Mouse (Mus musculus): ENCODE measurements around the gene Pi16. TPM values are rescaled to one million over a fixed set of nuclear protein-coding genes. Genes with fewer than 3 reads are reported as not detected.

The Pi16 gene
- polyA plus RNA-seq, 1 experiment from 2014 or later, result 1.3 TPM

DNA sequence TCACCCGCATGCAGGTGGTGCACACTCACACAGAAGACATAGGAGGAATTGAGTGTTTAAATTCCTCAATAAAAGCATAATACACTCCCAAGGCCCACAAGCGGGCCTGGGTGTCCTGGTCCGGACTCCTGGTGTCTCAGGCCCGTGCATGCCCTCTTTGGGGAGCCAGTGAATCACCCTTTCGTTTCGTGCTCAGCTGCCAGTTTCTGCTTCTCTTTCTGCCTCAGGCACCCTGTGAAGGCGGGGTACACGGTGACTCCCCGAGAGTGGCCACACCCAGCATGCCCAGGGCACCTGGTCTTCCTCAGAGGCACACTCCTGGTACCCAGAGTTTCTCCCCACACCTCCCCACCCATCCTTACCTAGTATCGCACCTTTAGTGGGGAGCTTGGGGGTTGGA is 58.4 kb downstream of the Pi16 start:
- H3K4me2 ChIP-seq, result no peak overlapping the region
- H3K27me3 ChIP-seq, result no peaks in the 10 kb centered on the region
- no peaks in the 10 kb centered on the region for H3K4me1 ChIP-seq (replicated peaks)
- H3K4me3 ChIP-seq, result no peak overlapping the region
- no peaks in the 10 kb centered on the region for H3K9me3 ChIP-seq
- H3K36me3 ChIP-seq, result no peaks in the 10 kb centered on the region
- ATAC-seq (ENCODE audit: low FRiP score), result no peak
- no peak overlapping the region for H3K27ac ChIP-seq
- no peak overlapping the region for H3K9ac ChIP-seq
- 79% methylated on average over 10 of the region's 10 CpGs for WGBS

DNA sequence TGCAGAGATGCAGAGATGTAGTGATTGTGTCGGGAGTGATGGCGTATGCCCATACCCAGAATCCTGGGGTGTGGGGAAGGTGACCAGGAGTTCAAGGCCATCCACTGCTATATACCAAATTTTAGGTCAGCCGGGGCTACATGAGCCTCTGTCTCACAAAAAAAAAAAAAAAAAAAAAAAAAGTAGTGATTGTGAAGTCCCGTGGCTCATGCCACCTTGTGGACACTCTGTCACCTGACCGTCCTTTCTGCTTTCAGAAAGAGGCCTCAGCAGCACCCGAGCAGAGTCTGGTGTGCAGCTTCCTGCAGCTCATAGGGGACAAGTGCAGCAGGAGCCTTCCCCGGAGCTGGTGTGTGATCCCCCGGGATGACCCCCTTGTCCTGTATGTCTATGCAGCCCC is 60.6 kb downstream of the Pi16 start:
- no peak overlapping the region for H3K4me3 ChIP-seq
- no peak for ATAC-seq (ENCODE audit: low FRiP score)
- H3K4me2 ChIP-seq, result no peak overlapping the region
- H3K9me3 ChIP-seq, result no peaks in the 10 kb centered on the region
- H3K27ac ChIP-seq, result no peak overlapping the region
- H3K27me3 ChIP-seq, result no peaks in the 10 kb centered on the region
- WGBS, result 79% methylated on average over 8 of the region's 8 CpGs
- H3K4me1 ChIP-seq (replicated peaks), result 0 out of 2 replicates have a peak, but pooled peaks cover 4% of the 10 kb centered on the region
- H3K9ac ChIP-seq, result no peak overlapping the region
- H3K36me3 ChIP-seq, result no peaks in the 10 kb centered on the region

Other genes starting within 250 kb of the Pi16 start
- 56.5 and 56.9 TPM in 2 replicates for gene Cdkn1a, start 226.7 kb upstream of the Pi16 start, polyA plus RNA-seq (2015; fragmentation: Nextera tagmentation; extraction: Ambion mirVana)
- 0.22 TPM in 1 of 2 replicates, not detected in the other for gene Rab44, start 203.5 kb upstream of the Pi16 start, polyA plus RNA-seq (2015; fragmentation: Nextera tagmentation; extraction: Ambion mirVana)
- 18.9 and 20.2 TPM in 2 replicates for gene Cpne5, start 79.5 kb upstream of the Pi16 start, polyA plus RNA-seq (2015; fragmentation: Nextera tagmentation; extraction: Ambion mirVana)
- gene Ppil1, start 53.5 kb upstream of the Pi16 start, polyA plus RNA-seq (2015; fragmentation: Nextera tagmentation; extraction: Ambion mirVana), result 106 and 114 TPM in 2 replicates
- gene BC004004, start 48.9 kb upstream of the Pi16 start, polyA plus RNA-seq (2015; fragmentation: Nextera tagmentation; extraction: Ambion mirVana), result 108 and 111 TPM in 2 replicates
- 423 TPM in 2 replicates for gene Mtch1, start 30.3 kb downstream of the Pi16 start, polyA plus RNA-seq (2015; fragmentation: Nextera tagmentation; extraction: Ambion mirVana)
- gene Fgd2, start 43.2 kb downstream of the Pi16 start, polyA plus RNA-seq (2015; fragmentation: Nextera tagmentation; extraction: Ambion mirVana), result 3.8 and 5.3 TPM in 2 replicates
- 12.7 and 13.8 TPM in 2 replicates for gene Pim1, start 173.1 kb downstream of the Pi16 start, polyA plus RNA-seq (2015; fragmentation: Nextera tagmentation; extraction: Ambion mirVana)
- not detected in 2 replicates for gene Gm17657, start 232.0 kb downstream of the Pi16 start, polyA plus RNA-seq (2015; fragmentation: Nextera tagmentation; extraction: Ambion mirVana)
- gene Tbc1d22b, start 232.1 kb downstream of the Pi16 start, polyA plus RNA-seq (2015; fragmentation: Nextera tagmentation; extraction: Ambion mirVana), result 22.1 and 22.8 TPM in 2 replicates
- gene Tmem217, start 234.7 kb downstream of the Pi16 start, polyA plus RNA-seq (2015; fragmentation: Nextera tagmentation; extraction: Ambion mirVana), result 1.6 and 1.8 TPM in 2 replicates

All from hindbrain, embryonic 13.5 days (tissue).